Mouse (Mus musculus) liver, embryonic 11.5 days (tissue): Measurements from ENCODE around the gene Setd2. TPM values are rescaled to one million over a fixed set of nuclear protein-coding genes. Genes with fewer than 3 reads are reported as not detected.

ENCODE experiments used
- ATAC-seq: fragments of 200-750 bp; cut with Nextera tagmentation; replicated peaks from 2 replicates; pipeline ENCODE4 v1.8.0; 2017; ENCODE audit warnings: moderate number of reproducible peaks, mild to moderate bottlenecking, moderate TSS enrichment, moderate library complexity; ENCODE audit not compliant: low FRiP score
- DNase-seq: peaks from one replicate; pipeline ENCODE4 v3.0.0-alpha.2; 2017; ENCODE audit warnings: low spot score
- H3K27ac ChIP-seq: fragments of 300-500 bp; sonication (generic); 2 replicates; pipeline ENCODE4 v1.5.1; 2014; ENCODE audit warnings: mild to moderate bottlenecking, low read depth, low read length, control low read depth
- H3K27me3 ChIP-seq: fragments of 300-500 bp; sonication (generic); replicated peaks from 2 replicates; pipeline ENCODE4 v1.6.1; 2014; ENCODE audit warnings: low read length, mixed read lengths; ENCODE audit not compliant: control insufficient read depth, insufficient read depth
- H3K36me3 ChIP-seq: fragments of 300-500 bp; sonication (generic); 2 replicates; pipeline ENCODE4 v1.6.1; 2014; ENCODE audit warnings: mild to moderate bottlenecking, low read length, moderate library complexity, mixed read lengths; ENCODE audit not compliant: control insufficient read depth, insufficient read depth
- H3K4me1 ChIP-seq: fragments of 300-500 bp; sonication (generic); replicated peaks from 2 replicates; pipeline ENCODE4 v1.6.1; 2014; ENCODE audit warnings: low read length, mixed read lengths; ENCODE audit not compliant: control insufficient read depth, insufficient read depth
- H3K4me2 ChIP-seq: fragments of 300-500 bp; sonication (generic); 2 replicates; pipeline ENCODE4 v1.6.1; 2014; ENCODE audit warnings: mild to moderate bottlenecking, control low read depth, moderate library complexity
- H3K4me3 ChIP-seq: fragments of 300-500 bp; sonication (generic); 2 replicates; pipeline ENCODE4 v1.5.1; 2014; ENCODE audit warnings: low read depth, low read length, control low read depth
- H3K9ac ChIP-seq: fragments of 300-500 bp; sonication (generic); 2 replicates; pipeline ENCODE4 v1.6.1; 2014; ENCODE audit warnings: low read depth, low read length, control low read depth
- H3K9me3 ChIP-seq: fragments of 300-500 bp; sonication (generic); 2 replicates; pipeline ENCODE4 v1.6.1; 2016; ENCODE audit warnings: low read length, inconsistent platforms, mixed read lengths; ENCODE audit not compliant: control insufficient read depth
- WGBS: fragments of 180-500 bp; shearing (Covaris S2); extraction: QIAGEN DNeasy Blood & Tissue Kit; methylation state at CpG from one replicate; pipeline ENCODE4 v1.1.7; 2014; 5-methylcytosine and 5-hydroxymethylcytosine counted together
- polyA plus RNA-seq: library from polyadenylated mRNA; unstranded; fragments of >200 nt; fragmentation: Nextera tagmentation; extraction: Ambion mirVana; gene quantifications from 2 replicates; pipeline ENCODE4 v1.2.1, GENCODE M21; 2014

Gene Setd2
- polyA plus RNA-seq, 1 experiment from 2014 or later = 44.9 TPM

- no peak for DNase-seq
- H3K4me3 ChIP-seq = no peak overlapping the region
- H3K27ac ChIP-seq = no peak overlapping the region
- H3K4me2 ChIP-seq = no peak overlapping the region
- no peaks in the 10 kb centered on the region for H3K9me3 ChIP-seq
- ATAC-seq = no peak
- H3K4me1 ChIP-seq = peaks cover 6% of the 10 kb centered on the region
- H3K27me3 ChIP-seq = no peaks in the 10 kb centered on the region
- H3K36me3 ChIP-seq = peaks cover 8% of the 10 kb centered on the region; the same call in 1 of the 2 replicates
- H3K9ac ChIP-seq = no peak overlapping the region
- WGBS = 90% methylated on average over 15 of the region's 15 CpGs
Observed at GRCm38 (mm10) chr9:110630171-110630570, 97.8 kb downstream of the Setd2 start.

- H3K27me3 ChIP-seq = no peaks in the 10 kb centered on the region
- H3K9ac ChIP-seq = no peak overlapping the region
- no peak for DNase-seq
- no peak for ATAC-seq
- H3K4me2 ChIP-seq = 0 out of 2 replicates have a peak overlapping the region, but pooled peaks have one; percentile 11
- WGBS = 45% methylated on average over 10 of the region's 10 CpGs
- no peak overlapping the region for H3K27ac ChIP-seq
- peaks cover 10% of the 10 kb centered on the region; the same call in 1 of the 2 replicates for H3K36me3 ChIP-seq
- H3K4me1 ChIP-seq = 0 out of 2 replicates have a peak, but pooled peaks cover 2% of the 10 kb centered on the region
- no peaks in the 10 kb centered on the region for H3K9me3 ChIP-seq
- no peak overlapping the region for H3K4me3 ChIP-seq
Observed at GRCm38 (mm10) chr9:110631191-110631590, 98.8 kb downstream of the Setd2 start.

- H3K9me3 ChIP-seq = no peaks in the 10 kb centered on the region
- ATAC-seq (no peak), DNase-seq (no peak)
- H3K4me2 ChIP-seq = 0 out of 2 replicates have a peak overlapping the region, but pooled peaks have one; percentile 11
- H3K4me3 ChIP-seq = no peak overlapping the region
- H3K9ac ChIP-seq = no peak overlapping the region
- peaks cover 10% of the 10 kb centered on the region; the same call in 1 of the 2 replicates for H3K36me3 ChIP-seq
- 0 out of 2 replicates have a peak, but pooled peaks cover 2% of the 10 kb centered on the region for H3K4me1 ChIP-seq
- 55% methylated on average over 30 of the region's 30 CpGs for WGBS
- no peaks in the 10 kb centered on the region for H3K27me3 ChIP-seq
- H3K27ac ChIP-seq = no peak overlapping the region
Observed at GRCm38 (mm10) chr9:110631651-110632275, 99.4 kb downstream of the Setd2 start.

- Histone ChIP-seq H3K9me3 (no peaks in the 10 kb centered on the region), H3K4me3 (no peak overlapping the region), H3K4me1 (0 out of 2 replicates have a peak, but pooled peaks cover 2% of the 10 kb centered on the region), H3K27me3 (no peaks in the 10 kb centered on the region), H3K36me3 (peaks cover 10% of the 10 kb centered on the region; the same call in 1 of the 2 replicates), H3K27ac (no peak overlapping the region), H3K9ac (no peak overlapping the region), H3K4me2 (no peak overlapping the region)
- ATAC-seq = no peak
- 90% methylated on average over 15 of the region's 15 CpGs for WGBS
- no peak for DNase-seq
Observed at GRCm38 (mm10) chr9:110632671-110633070, 100.3 kb downstream of the Setd2 start.

- Histone ChIP-seq H3K36me3 (peaks cover 6% of the 10 kb centered on the region; the same call in 1 of the 2 replicates), H3K4me1 (0 out of 2 replicates have a peak, but pooled peaks cover 2% of the 10 kb centered on the region), H3K27ac (no peak overlapping the region), H3K9me3 (no peaks in the 10 kb centered on the region), H3K27me3 (no peaks in the 10 kb centered on the region), H3K4me3 (no peak overlapping the region), H3K9ac (no peak overlapping the region), H3K4me2 (no peak overlapping the region)
- DNase-seq = no peak
- ATAC-seq = no peak
- WGBS = 78% methylated on average over 17 of the region's 17 CpGs
Observed at GRCm38 (mm10) chr9:110633882-110634281, 101.5 kb downstream of the Setd2 start.

GRCm38 (mm10) chr9:110635225-110635624 is 102.8 kb downstream of the Setd2 start:
- no peak overlapping the region for H3K4me2 ChIP-seq
- WGBS = 11% methylated on average over 19 of the region's 19 CpGs
- no peak overlapping the region for H3K9ac ChIP-seq
- 0 out of 2 replicates have a peak, but pooled peaks cover 2% of the 10 kb centered on the region for H3K4me1 ChIP-seq
- H3K36me3 ChIP-seq = peaks cover 6% of the 10 kb centered on the region; the same call in 1 of the 2 replicates
- no peak overlapping the region for H3K27ac ChIP-seq
- no peaks in the 10 kb centered on the region for H3K9me3 ChIP-seq
- no peak overlapping the region for H3K4me3 ChIP-seq
- peak; percentile 45 for ATAC-seq
- no peaks in the 10 kb centered on the region for H3K27me3 ChIP-seq
- peak; percentile 85 for DNase-seq

- H3K4me1 ChIP-seq = peaks cover 5% of the 10 kb centered on the region; the same call in 1 of the 2 replicates
- H3K4me3 ChIP-seq = no peak overlapping the region
- H3K36me3 ChIP-seq = 0 out of 2 replicates have a peak, but pooled peaks cover 2% of the 10 kb centered on the region
- no peak overlapping the region for H3K4me2 ChIP-seq
- WGBS = 90% methylated on average over 10 of the region's 10 CpGs
- H3K9me3 ChIP-seq = no peaks in the 10 kb centered on the region
- H3K9ac ChIP-seq = no peak overlapping the region
- ATAC-seq (no peak), DNase-seq (no peak)
- no peaks in the 10 kb centered on the region for H3K27me3 ChIP-seq
- H3K27ac ChIP-seq = no peak overlapping the region
Observed at GRCm38 (mm10) chr9:110638611-110639021, 106.2 kb downstream of the Setd2 start.

GRCm38 (mm10) chr9:110641006-110641405 is 108.6 kb downstream of the Setd2 start:
- Histone ChIP-seq H3K27me3 (no peaks in the 10 kb centered on the region), H3K4me1 (peaks cover 16% of the 10 kb centered on the region), H3K4me3 (no peak overlapping the region), H3K36me3 (peaks cover 2% of the 10 kb centered on the region; the same call in 1 of the 2 replicates), H3K9ac (no peak overlapping the region), H3K9me3 (no peaks in the 10 kb centered on the region), H3K27ac (no peak overlapping the region), H3K4me2 (no peak overlapping the region)
- ATAC-seq = no peak
- DNase-seq = no peak
- WGBS = 69% methylated on average over 5 of the region's 5 CpGs
